14 mouse cellular contexts compared by ENCODE assay signal in the genomic region with DNA sequence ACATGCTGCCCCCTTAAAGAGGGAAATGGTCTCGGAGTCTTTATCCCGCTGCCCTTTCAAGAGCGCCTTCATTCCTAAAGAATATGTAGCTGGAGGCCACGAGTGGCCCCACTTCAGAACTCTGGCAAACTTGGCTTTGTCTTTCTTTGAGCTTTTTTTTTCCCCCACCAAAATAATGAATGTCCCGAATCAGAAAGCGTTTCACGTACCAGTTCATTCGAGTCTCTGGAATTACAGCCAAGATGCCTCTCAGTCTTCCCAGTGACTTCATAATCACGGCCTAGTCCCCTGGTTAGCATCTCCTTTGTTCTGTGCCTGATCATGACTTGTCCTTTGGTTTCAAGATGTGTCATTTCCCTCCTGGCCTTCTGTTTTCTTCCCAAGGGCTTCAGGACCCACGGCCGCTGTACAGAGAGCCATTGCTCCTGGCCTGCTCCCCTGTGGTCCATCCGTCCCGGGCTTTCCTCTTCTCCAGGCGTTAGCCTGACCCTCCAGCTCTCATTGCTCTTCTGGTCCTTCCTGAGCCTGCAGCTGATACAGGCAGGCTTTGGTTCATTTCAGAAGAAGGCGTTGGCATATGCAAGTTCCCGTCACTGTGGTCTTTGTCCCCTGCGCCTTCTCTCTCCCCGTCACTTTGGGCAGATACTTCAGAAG. TPM values are rescaled to one million over a fixed set of nuclear protein-coding genes. Genes with fewer than 3 reads are reported as not detected.
A peak's percentile ranks its signal among the peaks of the same experiment; 100 is the strongest.
DNase-seq lines count a peak whose midpoint lies in the region; ATAC-seq lines count a peak whose summit lies in the region.
"Had no signal": no experiment of that assay in that cellular context is flagged by ENCODE, and none has a peak within 500 bp of the region (broad histone marks: within the 10 kb centered on the region; RNA-seq: fewer than 3 reads in every experiment).

No protein-coding gene starts in this region.

- peak overlapping the region; percentile 71 for H3K27ac ChIP-seq in heart, embryonic 15.5 days
- peak overlapping the region; percentile 82 for H3K27ac ChIP-seq in hindbrain, embryonic 10.5 days
- peak overlapping the region; percentile 45; the same call in 1 of the 2 replicates for H3K27ac ChIP-seq in midbrain, embryonic 15.5 days
- H3K27ac ChIP-seq: liver, embryonic 14.5 days had no signal

- DNase-seq in heart, postnatal 25 days (ENCODE audit: low spot score), result no peak
- DNase-seq in embryo, embryonic 11 days, result peak; percentile 46
- DNase-seq in hindbrain, embryonic 10.5 days (ENCODE audit: low spot score), result peak; percentile 35
- no peak for DNase-seq in thymus, postnatal 36 days
- no peak for DNase-seq in layer of hippocampus, postnatal 25 days (ENCODE audit: extremely low spot score in 1 of 2, low spot score in 1 of 2)
- no peak for DNase-seq in urinary bladder, postnatal 25 days (ENCODE audit: low spot score)
- DNase-seq: adrenal gland, postnatal 14 days; cerebellum, adult 11 months; kidney, adult 18-20 months; right cerebral cortex, adult 18-20 months had no signal

- intact Hi-C loops in heart, postnatal 25 days (cut with DNase I), result no loop called here

- 0 out of 2 replicates have a peak overlapping the region, but pooled peaks have one; percentile 4 for H3K4me3 ChIP-seq in heart, embryonic 15.5 days
- no peak overlapping the region for H3K4me3 ChIP-seq in hindbrain, embryonic 10.5 days
- no peak overlapping the region for H3K4me3 ChIP-seq in midbrain, embryonic 15.5 days

- WGBS in heart, embryonic 15.5 days, result 41% methylated on average over 18 of the region's 18 CpGs
- 54% methylated on average over 18 of the region's 18 CpGs for WGBS in hindbrain, embryonic 10.5 days
- WGBS in midbrain, embryonic 15.5 days, result 43% methylated on average over 18 of the region's 18 CpGs

- H3K27me3 ChIP-seq in heart, embryonic 15.5 days, result no peaks in the 10 kb centered on the region
- H3K27me3 ChIP-seq in hindbrain, embryonic 10.5 days (ENCODE audit: insufficient read depth, poor library complexity, severe bottlenecking), result peaks cover 16% of the 10 kb centered on the region; the same call in 1 of the 2 replicates
- no peaks in the 10 kb centered on the region for H3K27me3 ChIP-seq in midbrain, embryonic 15.5 days (replicated peaks)
- H3K27me3 ChIP-seq: Patski had no signal

- no peaks in the 10 kb centered on the region for H3K9me3 ChIP-seq in heart, embryonic 15.5 days (replicated peaks)
- no peaks in the 10 kb centered on the region for H3K9me3 ChIP-seq in hindbrain, embryonic 10.5 days
- no peaks in the 10 kb centered on the region for H3K9me3 ChIP-seq in midbrain, embryonic 15.5 days

- no peaks in the 10 kb centered on the region for H3K36me3 ChIP-seq in heart, embryonic 15.5 days
- H3K36me3 ChIP-seq in hindbrain, embryonic 10.5 days, result peaks cover 12% of the 10 kb centered on the region
- no peaks in the 10 kb centered on the region for H3K36me3 ChIP-seq in midbrain, embryonic 15.5 days (replicated peaks)

- peaks cover 75% of the 10 kb centered on the region for H3K4me1 ChIP-seq in heart, embryonic 15.5 days (replicated peaks)
- peaks cover 84% of the 10 kb centered on the region for H3K4me1 ChIP-seq in hindbrain, embryonic 10.5 days (replicated peaks)
- peaks cover 62% of the 10 kb centered on the region for H3K4me1 ChIP-seq in midbrain, embryonic 15.5 days

- ATAC-seq in heart, embryonic 15.5 days (replicated peaks; ENCODE audit: insufficient number of reproducible peaks, insufficient read depth, low FRiP score, low read depth), result no peak
- no peak for ATAC-seq in midbrain, embryonic 15.5 days (replicated peaks)
- ATAC-seq: Patski had no signal

- H3K4me2 ChIP-seq in heart, embryonic 15.5 days, result peak overlapping the region; percentile 26; the same call in 1 of the 2 replicates
- no peak overlapping the region for H3K4me2 ChIP-seq in midbrain, embryonic 15.5 days

- no peak overlapping the region for H3K9ac ChIP-seq in heart, embryonic 15.5 days
- H3K9ac ChIP-seq in midbrain, embryonic 15.5 days, result no peak overlapping the region
- H3K9ac ChIP-seq: liver, embryonic 14.5 days had no signal

RNA-seq across cellular contexts. Expression of gene Bach2, which starts 5.6 kb away (rescaled TPM):
- 5.0 and 5.4 TPM in 2 replicates for polyA plus RNA-seq in heart, embryonic 15.5 days (2015; fragmentation: Nextera tagmentation; extraction: Ambion mirVana)
- total RNA-seq in heart, postnatal 25 days (2021), result 1 to 10 TPM; 6.9 to 7.9 TPM
- 9.5 and 13.4 TPM in 2 replicates for polyA plus RNA-seq in hindbrain, embryonic 10.5 days (2016; fragmentation: Nextera tagmentation; extraction: Ambion mirVana)
- 22.3 and 25.3 TPM in 2 replicates for polyA plus RNA-seq in midbrain, embryonic 15.5 days (2015; fragmentation: Nextera tagmentation; extraction: Ambion mirVana)
- total RNA-seq in layer of hippocampus, postnatal 25 days (2021), result 10 to 100 TPM in 1 of 2 experiments, 1 to 10 TPM in 1; 9.8 to 17.5 TPM

Comparison
In these comparisons a context has a peak if more than half of its experiments do, and no peak if none do; other contexts are left out.
1. DNase-seq: peak in embryo, embryonic 11 days (single experiment) and hindbrain, embryonic 10.5 days (single experiment); none in heart, postnatal 25 days (single experiment), thymus, postnatal 36 days (0 of 2), layer of hippocampus, postnatal 25 days (0 of 2) and urinary bladder, postnatal 25 days (single experiment).
2. Peak in every context shown above with its lines, with median percentiles within 50 percentile points of each other: H3K27ac ChIP-seq.